ENCODE assay signal across 22 mouse cellular contexts in genomic region chr9:78780595-78780994, GRCm38 (mm10).
DNase-seq lines count a peak whose midpoint lies in the region; ATAC-seq and TF ChIP-seq lines count a peak whose summit lies in the region.
"Had no signal": no experiment of that assay in that cellular context is flagged by ENCODE, and none has a peak within 500 bp of the region (broad histone marks: within the 10 kb centered on the region; RNA-seq: fewer than 3 reads in every experiment).

No protein-coding gene starts in this region.

- no peaks in the 10 kb centered on the region for H3K36me3 ChIP-seq in lung, embryonic 15.5 days
- H3K36me3 ChIP-seq in CH12.LX (replicated peaks in 1 of 2; ENCODE audit: control insufficient read depth in 1 of 2, insufficient read depth in 1 of 2, low read length in 1 of 2) = no peaks in the 10 kb centered on the region
- H3K36me3 ChIP-seq: embryonic facial prominence, embryonic 10.5 days; embryonic facial prominence, embryonic 12.5 days; forebrain, embryonic 15.5 days had no signal

- no peaks in the 10 kb centered on the region for H3K27me3 ChIP-seq in lung, embryonic 15.5 days
- no peaks in the 10 kb centered on the region for H3K27me3 ChIP-seq in CH12.LX (replicated peaks)
- H3K27me3 ChIP-seq: embryonic facial prominence, embryonic 12.5 days; forebrain, embryonic 13.5 days; forebrain, embryonic 15.5 days had no signal

- no peak overlapping the region for H3K9ac ChIP-seq in lung, embryonic 15.5 days
- H3K9ac ChIP-seq in CH12.LX (ENCODE audit: insufficient read depth, low read depth) = no peak overlapping the region
- H3K9ac ChIP-seq: embryonic facial prominence, embryonic 12.5 days; forebrain, embryonic 13.5 days; forebrain, embryonic 15.5 days had no signal

- TF ChIP-seq RAD21 in CH12.LX (IDR thresholded peaks at IDR 0.05; ENCODE audit: low read depth, low read length) = no peak

- H3K9me3 ChIP-seq in lung, embryonic 15.5 days = no peaks in the 10 kb centered on the region
- H3K9me3 ChIP-seq in CH12.LX (replicated peaks; ENCODE audit: low read length) = no peaks in the 10 kb centered on the region
- H3K9me3 ChIP-seq: embryonic facial prominence, embryonic 10.5 days; embryonic facial prominence, embryonic 12.5 days; forebrain, embryonic 13.5 days; forebrain, embryonic 15.5 days had no signal

- H3K4me3 ChIP-seq in lung, embryonic 15.5 days = no peak overlapping the region
- no peak overlapping the region for H3K4me3 ChIP-seq in CH12.LX (replicated peaks in 1 of 3; ENCODE audit: low read depth in 2 of 3, low read length in 2 of 3, poor library complexity in 1 of 3)
- H3K4me3 ChIP-seq: embryonic facial prominence, embryonic 10.5 days; embryonic facial prominence, embryonic 12.5 days; forebrain, embryonic 13.5 days; forebrain, embryonic 15.5 days had no signal

- ATAC-seq in lung, embryonic 15.5 days (ENCODE audit: borderline replicate concordance, extremely low read depth, low FRiP score, low TSS enrichment) = peak; percentile 19; the same call in 1 of the 2 replicates
- ATAC-seq in activated CD4-positive, CD25-positive, alpha-beta regulatory T cell, adult 4 months = no peak
- ATAC-seq: CD4-positive, CD25-positive, alpha-beta regulatory T cell, adult 4 months; forebrain, embryonic 13.5 days; forebrain, embryonic 15.5 days had no signal

- dilution Hi-C loops in CH12.LX (cut with MboI; ENCODE audit: extremely low pct_ligation_motif_present, extremely low pct_unique_long_range_greater_than_20kb, low sequenced_read_pairs) = no loop called here

- H3K4me1 ChIP-seq in lung, embryonic 15.5 days = no peaks in the 10 kb centered on the region
- peaks cover under 1 to 9% of the 10 kb centered on the region in 2 experiments; a peak in 1 of 4 replicates for H3K4me1 ChIP-seq in CH12.LX (ENCODE audit: control insufficient read depth in 1 of 2, insufficient read depth in 2 of 2)
- H3K4me1 ChIP-seq: forebrain, embryonic 13.5 days; forebrain, embryonic 15.5 days had no signal

- no peak for TF ChIP-seq POLR2A in CH12.LX (IDR thresholded peaks at IDR 0.05; ENCODE audit: low read depth, low read length)

- no peak for TF ChIP-seq CTCF in CH12.LX (conservative IDR thresholded peaks at IDR 0.05 in 1 of 2, IDR thresholded peaks at IDR 0.05 in 1 of 2; ENCODE audit: low read depth in 2 of 2, low read length in 2 of 2)

- no peak overlapping the region for H3K27ac ChIP-seq in lung, embryonic 15.5 days
- H3K27ac ChIP-seq in CH12.LX (ENCODE audit: insufficient read depth, low read depth) = no peak overlapping the region
- H3K27ac ChIP-seq: embryonic facial prominence, embryonic 10.5 days; embryonic facial prominence, embryonic 12.5 days; forebrain, embryonic 13.5 days; forebrain, embryonic 15.5 days had no signal

- DNase-seq in kidney, adult 9 months = peak; percentile 2
- DNase-seq in kidney, postnatal 10 days = no peak
- no peak for DNase-seq in lung, postnatal 14 days
- peak; percentile 5 for DNase-seq in lung, postnatal 25 days (ENCODE audit: low spot score)
- no peak for DNase-seq in lung, postnatal 10 days
- DNase-seq in CH12.LX (ENCODE audit: extremely low read depth) = no peak
- DNase-seq: adrenal gland, adult 8-10 months; adrenal gland, postnatal 14 days; adrenal gland, postnatal 36 days; B cell, adult 2 months; cerebellum, adult 11-12 months; cerebellum, adult 2 months; cerebellum, adult 9-10 months; cerebellum, postnatal 10 days; cerebellum, postnatal 25 days had no signal

- 49% methylated on average over 4 of the region's 4 CpGs for WGBS in lung, embryonic 15.5 days

- no peak overlapping the region for H3K4me2 ChIP-seq in lung, embryonic 15.5 days
- H3K4me2 ChIP-seq in CH12.LX (ENCODE audit: insufficient read depth, low read depth, poor library complexity, severe bottlenecking) = no peak overlapping the region
- H3K4me2 ChIP-seq: embryonic facial prominence, embryonic 12.5 days; forebrain, embryonic 13.5 days; forebrain, embryonic 15.5 days had no signal

- TF ChIP-seq EP300 in CH12.LX (IDR thresholded peaks at IDR 0.05; ENCODE audit: low read length) = peak; percentile 77

- in situ Hi-C loops in CH12.LX (cut with MboI; ENCODE audit: low pct_ligation_motif_present, low pct_unique_long_range_greater_than_20kb, low sequenced_read_pairs) = loop anchor here (25.0 kb wide), 1 partner anchor 257 kb away; no protein-coding TSS in a partner anchor

- no peaks in the 10 kb centered on the region for H3K79me2 ChIP-seq in CH12.LX (replicated peaks; ENCODE audit: control insufficient read depth, extremely low read depth, insufficient read depth, poor library complexity, severe bottlenecking)

TF ChIP-seq in CH12.LX, 34 proteins besides CTCF, POLR2A, EP300 and RAD21:
- TF ChIP-seq ETS1 (conservative IDR thresholded peaks at IDR 0.05; ENCODE audit: low read depth, low read length) = peak; percentile 57; the same call in 1 of the 2 replicates
- peak; percentile 47; the same call in 1 of the 2 replicates for TF ChIP-seq JUN (IDR thresholded peaks at IDR 0.05; ENCODE audit: insufficient read depth, low read depth, low read length)
- no peak for TF ChIP-seq MXI1 (IDR thresholded peaks at IDR 0.05; ENCODE audit: low read depth, low read length)
- TF ChIP-seq MEF2A (IDR thresholded peaks at IDR 0.05; ENCODE audit: borderline replicate concordance, low read depth, low read length) = 0 out of 2 replicates have a peak, but pooled peaks have one; percentile 36
- 0 out of 2 replicates have a peak, but pooled peaks have one; percentile 16 for TF ChIP-seq IRF4 (IDR thresholded peaks at IDR 0.05; ENCODE audit: low read depth, low read length)
- no peak for TF ChIP-seq GABPA (IDR thresholded peaks at IDR 0.05; ENCODE audit: insufficient replicate concordance, low read depth, low read length)

Comparison
In these comparisons a context has a peak if more than half of its experiments do, and no peak if none do; other contexts are left out.
1. DNase-seq: peak in kidney, adult 9 months (single experiment) and lung, postnatal 25 days (single experiment); none in kidney, postnatal 10 days (single experiment), lung, postnatal 14 days (single experiment), lung, postnatal 10 days (single experiment) and CH12.LX (single experiment).